Mouse (Mus musculus) midbrain, postnatal 0 days (tissue): ENCODE measurements at regions not wholly inside any gene's neighbourhood (a gene's known extent, or its start where the extent isn't known, plus 50 kb on each side); places are given as distances from the start of the nearest gene placed in this dataset.

Experiments
- ATAC-seq: fragments of 200-750 bp; cut with Nextera tagmentation; 2 replicates; pipeline ENCODE4 v1.8.0; 2017; ENCODE audit warnings: moderate number of reproducible peaks, mild to moderate bottlenecking, moderate TSS enrichment, moderate library complexity; ENCODE audit not compliant: low FRiP score
- DNase-seq: peaks from one replicate; pipeline ENCODE4 v3.0.0-alpha.2; 2015; ENCODE audit warnings: low spot score
- H3K27ac ChIP-seq: fragments of 300-500 bp; sonication (generic); 2 replicates; pipeline ENCODE4 v1.5.1; 2014; ENCODE audit warnings: low read depth, mild to moderate bottlenecking, low read length, mixed read lengths
- H3K27me3 ChIP-seq: fragments of 300-500 bp; sonication (generic); 2 replicates; pipeline ENCODE4 v1.6.1; 2014; ENCODE audit warnings: low read length, control low read depth, mixed read lengths; ENCODE audit not compliant: insufficient read depth
- H3K36me3 ChIP-seq: fragments of 300-500 bp; sonication (generic); 2 replicates; pipeline ENCODE4 v1.6.1; 2014; ENCODE audit warnings: low read length, control low read depth, mixed read lengths; ENCODE audit not compliant: insufficient read depth
- H3K4me1 ChIP-seq: fragments of 300-500 bp; sonication (generic); 2 replicates; pipeline ENCODE4 v1.6.1; 2014; ENCODE audit warnings: mild to moderate bottlenecking, control low read depth, antibody characterized with exemption, low read length, mixed read lengths; ENCODE audit not compliant: insufficient read depth
- H3K4me2 ChIP-seq: fragments of 300-500 bp; sonication (generic); 2 replicates; pipeline ENCODE4 v1.6.1; 2014; ENCODE audit warnings: low read depth, mild to moderate bottlenecking, low read length, mixed read lengths; ENCODE audit not compliant: poor library complexity, severe bottlenecking
- H3K4me3 ChIP-seq: fragments of 300-500 bp; sonication (generic); 2 replicates; pipeline ENCODE4 v1.5.1; 2014; ENCODE audit warnings: low read depth, mild to moderate bottlenecking, low read length, moderate library complexity
- H3K9ac ChIP-seq: fragments of 300-500 bp; sonication (generic); replicated peaks from 2 replicates; pipeline ENCODE4 v1.6.1; 2014; ENCODE audit warnings: mild to moderate bottlenecking, low read length, moderate library complexity, mixed read lengths; ENCODE audit not compliant: poor library complexity, severe bottlenecking
- H3K9me3 ChIP-seq: fragments of 300-500 bp; sonication (generic); 2 replicates; pipeline ENCODE4 v1.6.1; 2016; ENCODE audit warnings: low read length, control low read depth
- CTCF ChIP-seq: IDR thresholded peaks from 2 replicates; pipeline ENCODE4 v1.5.1; 2016; ENCODE audit warnings: antibody characterized with exemption, mild to moderate bottlenecking
- WGBS: fragments of 180-500 bp; shearing (Covaris S2); extraction: QIAGEN DNeasy Blood & Tissue Kit; methylation state at CpG from one replicate; pipeline ENCODE4 v1.1.7; 2014; 5-methylcytosine and 5-hydroxymethylcytosine counted together

DNA sequence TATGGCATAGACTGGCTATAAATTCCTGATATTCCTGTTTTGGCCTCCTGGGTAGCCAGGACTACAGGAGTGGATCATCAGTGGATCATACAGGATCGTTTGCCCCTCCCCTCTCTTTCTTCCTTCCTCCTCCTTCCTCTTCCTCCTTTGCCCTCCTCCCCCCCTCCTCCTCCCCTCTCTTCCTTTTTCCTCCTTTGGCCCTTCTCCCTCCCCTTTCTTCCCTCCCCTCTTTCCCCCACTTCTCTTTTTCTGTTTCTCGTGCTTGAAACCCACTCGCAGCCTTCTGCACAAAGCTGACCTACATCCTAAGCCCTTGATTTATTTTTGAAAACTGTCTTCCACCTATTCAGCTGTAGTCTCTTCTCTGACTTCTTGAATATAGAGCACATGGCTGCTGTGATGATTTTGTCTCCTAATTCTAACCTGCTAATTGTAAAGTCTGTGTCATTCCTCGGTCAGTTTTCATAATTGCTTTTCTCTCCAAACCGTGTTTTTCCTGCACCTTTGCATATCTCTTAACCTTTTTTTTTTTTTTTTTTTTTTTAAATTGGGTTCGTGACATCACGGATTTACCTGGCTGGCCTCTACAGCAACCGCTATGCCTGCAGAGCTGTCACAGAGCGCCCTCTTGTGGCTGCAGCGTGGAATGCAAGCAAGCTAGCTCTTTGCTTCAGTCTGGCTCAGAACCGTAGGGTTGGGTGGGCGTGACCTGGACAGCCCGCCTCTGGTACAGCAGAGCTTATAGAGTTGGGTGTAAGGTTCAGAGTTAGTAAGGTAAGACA is 78.8 kb upstream of the Tmem45b start:
- Histone ChIP-seq H3K36me3 (no peaks in the 10 kb centered on the region), H3K9me3 (no peaks in the 10 kb centered on the region), H3K4me3 (no peak overlapping the region), H3K4me1 (no peaks in the 10 kb centered on the region), H3K4me2 (no peak overlapping the region; the same call in 1 of the 2 replicates), H3K27me3 (no peaks in the 10 kb centered on the region), H3K27ac (no peak overlapping the region), H3K9ac (no peak overlapping the region)
- ATAC-seq (peak; percentile 78), DNase-seq (peak; percentile 91)
- TF ChIP-seq CTCF, result peak; percentile 98
- WGBS, result 12% methylated on average over 13 of the region's 13 CpGs

DNA sequence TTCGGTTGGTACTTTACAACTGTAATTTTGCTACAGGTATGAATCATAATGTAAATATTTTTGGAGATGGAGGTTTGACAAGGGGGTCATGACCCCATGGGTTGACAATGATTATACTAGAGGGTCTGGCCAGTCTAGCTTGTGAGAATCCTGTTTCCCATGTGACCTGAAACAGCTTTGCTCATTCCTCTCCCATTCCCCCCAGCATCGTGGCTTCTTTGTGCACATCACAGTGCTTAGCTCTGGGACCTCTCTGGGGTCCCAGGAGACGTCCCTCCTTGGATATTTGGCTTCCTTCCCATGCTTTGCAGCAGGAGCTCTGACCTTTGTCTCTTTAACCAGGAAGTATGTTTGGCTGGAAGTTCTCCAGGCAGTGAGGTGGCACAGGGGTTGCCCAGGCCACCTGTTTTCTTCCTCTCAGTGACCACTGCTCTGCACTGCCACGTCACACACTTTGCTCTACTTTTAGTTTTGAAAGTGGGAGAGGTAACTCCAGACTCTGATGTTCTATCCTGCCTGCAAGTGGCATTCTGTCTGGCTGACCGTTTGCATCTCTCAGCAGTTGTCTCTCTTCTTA is 77.4 kb upstream of the Tmem45b start:
- Histone ChIP-seq H3K27ac (no peak overlapping the region), H3K4me1 (no peaks in the 10 kb centered on the region), H3K36me3 (no peaks in the 10 kb centered on the region), H3K4me3 (no peak overlapping the region), H3K9me3 (no peaks in the 10 kb centered on the region), H3K4me2 (no peak overlapping the region), H3K27me3 (no peaks in the 10 kb centered on the region), H3K9ac (no peak overlapping the region)
- DNase-seq, result no peak
- TF ChIP-seq CTCF, result no peak
- 64% methylated on average over 5 of the region's 5 CpGs for WGBS
- no peak for ATAC-seq

DNA sequence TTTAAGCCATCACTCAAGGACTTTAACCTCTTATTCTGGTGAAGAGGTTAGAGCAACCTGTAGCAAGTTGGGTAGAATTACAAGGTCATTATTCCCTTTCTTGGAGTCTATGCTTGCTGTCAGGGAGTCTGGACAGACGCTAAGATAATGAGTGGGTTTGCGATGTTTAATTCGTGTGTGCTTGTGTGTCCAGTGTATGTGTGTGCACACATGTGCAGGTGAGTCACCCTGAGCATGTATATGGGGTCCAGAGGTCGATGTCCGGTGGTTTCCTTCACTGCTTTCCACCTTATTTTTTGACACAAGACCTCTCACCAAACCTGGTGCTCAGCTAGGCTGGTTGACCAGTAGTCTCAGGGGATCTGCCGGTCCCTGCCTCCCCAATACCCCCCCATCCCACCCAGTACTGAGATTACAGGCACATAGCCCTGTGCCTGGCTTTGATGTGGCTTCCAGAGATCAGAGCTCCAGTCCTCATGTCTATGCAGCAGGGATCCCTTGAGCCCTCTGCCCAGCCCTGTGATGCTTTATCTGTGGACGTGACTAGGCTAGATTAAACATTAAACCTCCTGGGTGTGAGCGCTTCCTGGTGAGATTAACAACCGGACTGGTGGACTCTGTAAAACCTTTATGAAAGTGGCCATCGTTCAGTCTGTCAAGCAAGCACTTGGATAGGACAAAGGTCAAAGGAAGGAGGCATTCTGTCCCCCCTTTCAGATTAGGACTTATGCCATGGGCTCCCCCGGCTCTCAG is 74.4 kb upstream of the Tmem45b start:
- H3K27ac ChIP-seq, result no peak overlapping the region
- no peaks in the 10 kb centered on the region for H3K9me3 ChIP-seq
- no peak overlapping the region for H3K4me2 ChIP-seq
- ATAC-seq (no peak), DNase-seq (no peak)
- TF ChIP-seq CTCF, result no peak
- no peak overlapping the region for H3K9ac ChIP-seq
- WGBS, result 82% methylated on average over 11 of the region's 11 CpGs
- H3K4me3 ChIP-seq, result no peak overlapping the region
- no peaks in the 10 kb centered on the region for H3K4me1 ChIP-seq
- no peaks in the 10 kb centered on the region for H3K36me3 ChIP-seq
- no peaks in the 10 kb centered on the region for H3K27me3 ChIP-seq

DNA sequence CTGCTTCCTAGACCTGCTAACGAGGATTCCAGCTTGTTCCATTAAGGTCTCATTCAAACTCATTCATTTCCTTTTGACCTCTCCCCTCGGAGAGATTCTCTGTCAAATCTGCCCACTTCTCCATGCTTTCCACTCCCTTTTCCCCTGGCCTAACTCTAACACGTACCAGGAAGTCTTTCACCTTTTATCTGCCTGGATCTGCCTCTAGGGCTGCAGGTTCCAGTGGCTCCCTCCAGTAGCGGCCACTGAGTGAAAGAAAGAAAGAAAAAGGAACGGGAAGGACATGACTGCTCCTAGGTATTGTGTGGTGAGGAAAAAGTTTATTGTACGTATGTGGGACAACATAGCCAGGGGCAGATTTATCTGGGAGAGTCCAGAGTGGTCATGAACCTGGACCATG is 64.8 kb upstream of the Tmem45b start:
- Histone ChIP-seq H3K9me3 (no peaks in the 10 kb centered on the region), H3K27ac (no peak overlapping the region), H3K4me3 (no peak overlapping the region), H3K36me3 (no peaks in the 10 kb centered on the region), H3K9ac (no peak overlapping the region), H3K27me3 (no peaks in the 10 kb centered on the region), H3K4me2 (no peak overlapping the region), H3K4me1 (no peaks in the 10 kb centered on the region)
- ATAC-seq, result no peak
- 77% methylated on average over 6 of the region's 6 CpGs for WGBS
- TF ChIP-seq CTCF, result no peak
- no peak for DNase-seq

DNA sequence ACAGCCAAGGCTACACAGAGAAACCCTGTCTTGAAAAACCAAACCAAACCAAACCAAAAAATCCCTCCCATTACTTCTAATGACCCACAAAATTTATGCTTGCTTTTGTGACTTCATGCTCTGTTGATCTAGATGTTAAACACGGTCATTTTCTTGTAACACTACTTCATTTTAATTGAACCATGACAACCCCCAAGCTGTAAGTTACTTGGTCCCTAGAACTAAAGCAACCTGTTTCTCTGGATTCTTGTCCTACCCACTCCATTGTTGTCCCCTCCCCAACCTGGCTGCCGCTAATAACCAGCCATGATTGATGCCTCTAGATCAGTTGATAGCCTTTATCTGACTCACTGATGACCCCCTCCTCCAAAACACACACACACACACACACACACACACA is 63.0 kb upstream of the Tmem45b start:
- WGBS, result 95% methylated on average over 2 of the region's 2 CpGs
- H3K4me3 ChIP-seq, result no peak overlapping the region
- H3K9me3 ChIP-seq, result no peaks in the 10 kb centered on the region
- no peaks in the 10 kb centered on the region for H3K36me3 ChIP-seq
- no peak overlapping the region for H3K4me2 ChIP-seq
- H3K4me1 ChIP-seq, result no peaks in the 10 kb centered on the region
- TF ChIP-seq CTCF, result no peak
- no peak for DNase-seq
- no peak overlapping the region for H3K27ac ChIP-seq
- H3K9ac ChIP-seq, result no peak overlapping the region
- no peaks in the 10 kb centered on the region for H3K27me3 ChIP-seq
- ATAC-seq, result no peak
